ENCODE assay signal across 29 mouse cellular contexts in the genomic region with DNA sequence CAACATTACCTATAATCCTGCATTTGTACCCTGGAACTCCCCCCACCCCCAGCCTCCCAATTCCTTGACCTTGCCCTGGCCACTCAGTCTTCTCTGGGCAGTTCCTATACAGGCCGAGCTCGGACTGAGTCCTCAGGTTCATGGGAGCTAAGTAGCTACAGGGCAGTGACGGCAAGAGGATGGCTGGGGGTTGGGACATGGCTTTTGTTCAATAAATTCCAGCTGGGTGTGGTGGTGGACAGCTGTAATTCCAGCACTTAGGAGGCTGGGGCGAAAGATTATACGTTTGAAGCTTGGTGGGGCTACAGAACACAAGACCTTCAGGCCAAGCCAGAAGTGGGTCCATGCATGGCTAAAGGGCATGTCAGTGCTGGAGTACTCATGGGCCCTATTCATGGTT. TPM values are rescaled to one million over a fixed set of nuclear protein-coding genes. Genes with fewer than 3 reads are reported as not detected.
"Had no signal": no experiment of that assay in that cellular context is flagged by ENCODE, and none has a peak within 500 bp of the region (broad histone marks: within the 10 kb centered on the region; RNA-seq: fewer than 3 reads in every experiment).

No protein-coding gene starts in this region.

- H3K4me3 ChIP-seq: gastrocnemius, adult 2 months; heart, adult 2 months; heart, embryonic 13.5 days; heart, embryonic 15.5 days; hindbrain, embryonic 10.5 days; hindbrain, embryonic 12.5 days; intestine, embryonic 15.5 days; kidney, embryonic 15.5 days; left cerebral cortex, adult 2 months; limb, embryonic 10.5 days; limb, embryonic 12.5 days; liver, embryonic 13.5 days; liver, embryonic 15.5 days had no signal

- H3K4me2 ChIP-seq: heart, embryonic 11.5 days; heart, embryonic 13.5 days; heart, embryonic 15.5 days; hindbrain, embryonic 12.5 days; hindbrain, embryonic 14.5 days; intestine, embryonic 15.5 days; kidney, embryonic 15.5 days; limb, embryonic 12.5 days; liver, embryonic 11.5 days; liver, embryonic 13.5 days; liver, embryonic 15.5 days had no signal

- H3K36me3 ChIP-seq: heart, embryonic 13.5 days; heart, embryonic 15.5 days; hindbrain, embryonic 10.5 days; hindbrain, embryonic 12.5 days; intestine, embryonic 15.5 days; kidney, embryonic 15.5 days; limb, embryonic 10.5 days; limb, embryonic 12.5 days; liver, embryonic 13.5 days; liver, embryonic 15.5 days had no signal

- H3K27me3 ChIP-seq: hindbrain, embryonic 12.5 days; intestine, embryonic 15.5 days; kidney, embryonic 15.5 days; limb, embryonic 12.5 days; liver, embryonic 13.5 days; liver, embryonic 15.5 days had no signal

- ATAC-seq: inflammation-experienced regulatory T-cells, adult 6 months; intestine, embryonic 15.5 days; intestine, postnatal 0 days had no signal

- DNase-seq: gastrocnemius, adult 2 months; gastrocnemius, postnatal 10 days; gastrocnemius, postnatal 25 days; heart, adult 2 months; heart, postnatal 10 days; heart, postnatal 4 days; kidney, adult 2 months; kidney, adult 9 months; kidney, postnatal 14 days; kidney, postnatal 36 days; layer of hippocampus, adult 9-11 months; liver; liver, embryonic 13.5 days had no signal

RNA-seq across cellular contexts. Expression of a gene that starts 22.6 kb away (rescaled TPM):
- total RNA-seq: gastrocnemius, postnatal 25 days; heart, postnatal 25 days had no signal
- polyA plus RNA-seq: intestine, postnatal 0 days; liver, embryonic 13.5 days had no signal
